Mouse (Mus musculus) liver, embryonic 11.5 days (tissue): ENCODE data around the gene Ppp1r35. TPM values are rescaled to one million over a fixed set of nuclear protein-coding genes. Genes with fewer than 3 reads are reported as not detected.

Experiments
- ATAC-seq: fragments of 200-750 bp; cut with Nextera tagmentation; replicated peaks from 2 replicates; pipeline ENCODE4 v1.8.0; 2017; ENCODE audit warnings: moderate number of reproducible peaks, mild to moderate bottlenecking, moderate TSS enrichment, moderate library complexity; ENCODE audit not compliant: low FRiP score
- DNase-seq: peaks from one replicate; pipeline ENCODE4 v3.0.0-alpha.2; 2017; ENCODE audit warnings: low spot score
- H3K27ac ChIP-seq: fragments of 300-500 bp; sonication (generic); 2 replicates; pipeline ENCODE4 v1.5.1; 2014; ENCODE audit warnings: mild to moderate bottlenecking, low read depth, low read length, control low read depth
- H3K27me3 ChIP-seq: fragments of 300-500 bp; sonication (generic); replicated peaks from 2 replicates; pipeline ENCODE4 v1.6.1; 2014; ENCODE audit warnings: low read length, mixed read lengths; ENCODE audit not compliant: control insufficient read depth, insufficient read depth
- H3K36me3 ChIP-seq: fragments of 300-500 bp; sonication (generic); 2 replicates; pipeline ENCODE4 v1.6.1; 2014; ENCODE audit warnings: mild to moderate bottlenecking, low read length, moderate library complexity, mixed read lengths; ENCODE audit not compliant: control insufficient read depth, insufficient read depth
- H3K4me1 ChIP-seq: fragments of 300-500 bp; sonication (generic); replicated peaks from 2 replicates; pipeline ENCODE4 v1.6.1; 2014; ENCODE audit warnings: low read length, mixed read lengths; ENCODE audit not compliant: control insufficient read depth, insufficient read depth
- H3K4me2 ChIP-seq: fragments of 300-500 bp; sonication (generic); 2 replicates; pipeline ENCODE4 v1.6.1; 2014; ENCODE audit warnings: mild to moderate bottlenecking, control low read depth, moderate library complexity
- H3K4me3 ChIP-seq: fragments of 300-500 bp; sonication (generic); 2 replicates; pipeline ENCODE4 v1.5.1; 2014; ENCODE audit warnings: low read depth, low read length, control low read depth
- H3K9ac ChIP-seq: fragments of 300-500 bp; sonication (generic); 2 replicates; pipeline ENCODE4 v1.6.1; 2014; ENCODE audit warnings: low read depth, low read length, control low read depth
- H3K9me3 ChIP-seq: fragments of 300-500 bp; sonication (generic); 2 replicates; pipeline ENCODE4 v1.6.1; 2016; ENCODE audit warnings: low read length, inconsistent platforms, mixed read lengths; ENCODE audit not compliant: control insufficient read depth
- WGBS: fragments of 180-500 bp; shearing (Covaris S2); extraction: QIAGEN DNeasy Blood & Tissue Kit; methylation state at CpG from one replicate; pipeline ENCODE4 v1.1.7; 2014; 5-methylcytosine and 5-hydroxymethylcytosine counted together
- polyA plus RNA-seq: library from polyadenylated mRNA; unstranded; fragments of >200 nt; fragmentation: Nextera tagmentation; extraction: Ambion mirVana; gene quantifications from 2 replicates; pipeline ENCODE4 v1.2.1, GENCODE M21; 2014

Gene Ppp1r35
- polyA plus RNA-seq, 1 experiment from 2014 or later: 55.0 TPM

DNA sequence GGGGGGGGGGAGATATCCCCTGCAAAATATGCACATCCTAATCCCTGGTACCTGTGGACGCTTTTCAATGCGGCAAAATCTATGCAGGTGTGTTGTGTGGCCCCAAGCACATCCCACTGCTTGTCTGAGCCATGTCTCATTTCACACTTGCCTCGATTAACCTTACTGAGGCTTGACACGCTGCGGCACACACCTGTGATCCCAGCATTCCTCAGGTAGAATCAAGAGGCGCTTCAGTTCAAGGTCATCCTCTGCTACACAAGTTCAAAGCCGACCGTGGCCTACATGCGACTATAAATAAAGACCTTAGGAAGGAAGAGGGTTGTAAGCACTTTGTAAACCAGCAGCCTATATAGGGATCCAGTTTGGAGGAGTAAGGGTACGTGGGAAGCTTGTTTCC lies 36.6 kb upstream of the Ppp1r35 start:
- 61% methylated on average over 10 of the region's 10 CpGs for WGBS
- H3K4me3 ChIP-seq: peak overlapping the region; percentile 71
- ATAC-seq (no peak), DNase-seq (no peak)
- H3K9me3 ChIP-seq: no peaks in the 10 kb centered on the region
- no peaks in the 10 kb centered on the region for H3K27me3 ChIP-seq
- no peaks in the 10 kb centered on the region for H3K36me3 ChIP-seq
- peak overlapping the region; percentile 97 for H3K4me2 ChIP-seq
- peak overlapping the region; percentile 80; the same call in 1 of the 2 replicates for H3K9ac ChIP-seq
- peaks cover 25% of the 10 kb centered on the region for H3K4me1 ChIP-seq
- H3K27ac ChIP-seq: 0 out of 2 replicates have a peak overlapping the region, but pooled peaks have one; percentile 29

GRCm38 (mm10) chr5:137742836-137743235 lies 35.8 kb upstream of the Ppp1r35 start:
- Histone ChIP-seq H3K36me3 (no peaks in the 10 kb centered on the region), H3K4me2 (no peak overlapping the region), H3K27ac (no peak overlapping the region), H3K9me3 (no peaks in the 10 kb centered on the region), H3K27me3 (no peaks in the 10 kb centered on the region), H3K4me1 (peaks cover 29% of the 10 kb centered on the region), H3K4me3 (no peak overlapping the region), H3K9ac (no peak overlapping the region)
- WGBS: 87% methylated on average over 6 of the region's 6 CpGs
- DNase-seq (no peak), ATAC-seq (no peak)

DNA sequence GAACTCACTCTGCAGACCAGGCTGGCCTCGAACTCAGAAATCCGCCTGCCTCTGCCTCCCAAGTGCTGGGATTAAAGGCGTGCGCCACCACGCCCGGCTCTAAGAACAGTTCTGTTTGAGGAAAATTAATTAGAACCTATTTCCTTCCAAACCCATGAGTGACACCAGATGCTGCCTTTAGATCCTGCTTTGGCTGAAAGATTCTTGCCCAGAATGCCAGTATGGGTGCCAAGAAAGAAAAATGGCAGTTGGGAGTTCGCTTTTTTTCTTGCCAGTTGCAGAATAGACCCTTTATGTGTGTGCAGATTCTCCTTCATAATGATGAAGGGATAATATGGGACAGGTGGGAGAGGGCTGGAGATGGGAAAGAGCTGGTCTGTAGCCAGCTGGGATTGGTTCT lies 34.5 kb upstream of the Ppp1r35 start:
- WGBS: 93% methylated on average over 6 of the region's 7 CpGs
- Histone ChIP-seq H3K9me3 (no peaks in the 10 kb centered on the region), H3K27me3 (no peaks in the 10 kb centered on the region), H3K4me2 (no peak overlapping the region), H3K9ac (no peak overlapping the region), H3K4me1 (peaks cover 42% of the 10 kb centered on the region), H3K27ac (no peak overlapping the region), H3K36me3 (no peaks in the 10 kb centered on the region; the same call in 1 of the 2 replicates), H3K4me3 (no peak overlapping the region)
- no peak for ATAC-seq
- DNase-seq: no peak

DNA sequence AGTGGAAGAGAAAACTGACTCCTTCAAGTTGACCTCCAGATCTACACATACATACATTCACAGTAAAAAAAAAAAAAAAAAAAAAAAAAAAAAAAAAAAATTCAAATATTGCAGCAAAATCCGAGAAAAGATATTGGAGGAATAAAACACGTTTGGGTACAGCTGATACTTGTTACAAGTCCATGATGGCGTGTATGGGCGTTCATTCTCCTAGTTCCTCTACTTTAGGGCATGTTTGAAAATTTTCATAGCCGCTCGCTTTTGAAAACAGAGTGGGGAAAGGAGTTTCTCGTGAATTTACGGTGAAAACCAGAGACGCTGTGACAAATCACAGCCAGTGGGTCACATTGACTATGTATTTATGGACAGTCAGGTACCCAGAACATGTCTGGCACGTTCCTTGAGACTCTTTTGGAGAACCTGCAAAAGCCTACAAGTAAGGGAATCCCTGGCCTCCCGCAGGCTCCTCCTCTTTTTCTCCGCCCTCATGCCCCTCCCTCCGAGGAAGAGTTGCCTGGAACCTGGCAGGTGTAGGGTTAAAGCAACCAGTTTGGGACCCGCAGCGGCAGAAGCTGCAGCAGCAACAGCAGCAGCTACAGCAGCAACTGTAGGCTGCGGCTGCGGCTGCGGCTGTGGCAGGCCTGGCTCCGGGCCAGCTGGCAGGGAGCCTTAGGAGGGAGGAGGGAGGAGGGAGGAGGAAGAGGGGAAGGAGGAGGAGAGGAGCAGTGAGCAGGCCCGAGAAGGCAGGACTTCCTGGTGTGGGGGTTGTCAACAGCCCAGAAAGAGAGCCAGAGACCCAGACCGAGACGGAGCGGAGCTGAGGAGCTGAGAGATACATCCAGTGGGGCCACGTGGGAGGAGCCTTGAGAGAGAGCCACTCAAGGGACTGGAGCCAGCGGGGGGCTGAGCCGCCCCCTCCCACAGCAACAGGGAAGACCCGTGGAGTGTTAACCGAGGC lies 33.2 kb upstream of the Ppp1r35 start, which contains the start of gene Tsc22d4:
TSS of gene Tsc22d4 (plus strand) at position 517 of the 958 bp plus-strand sequence.
- H3K4me1 ChIP-seq: peaks cover 37% of the 10 kb centered on the region
- H3K4me3 ChIP-seq: peak within 1 kb of the TSS; percentile 92
- peak within 1 kb of the TSS; percentile 97 for H3K27ac ChIP-seq
- peak within 1 kb of the TSS; percentile 95 for H3K9ac ChIP-seq
- no peaks in the 10 kb centered on the region for H3K9me3 ChIP-seq
- H3K4me2 ChIP-seq: peak within 1 kb of the TSS; percentile 100
- no peaks in the 10 kb centered on the region for H3K27me3 ChIP-seq
- 5% methylated on average over 28 of the region's 28 CpGs for WGBS
- no peaks in the 10 kb centered on the region; the same call in 1 of the 2 replicates for H3K36me3 ChIP-seq
- ATAC-seq: peak; percentile 79
- peak; percentile 91 for DNase-seq

- DNase-seq (peak; percentile 84), ATAC-seq (peak; percentile 70)
- peak overlapping the region; percentile 92 for H3K4me3 ChIP-seq
- H3K9ac ChIP-seq: peak overlapping the region; percentile 95
- under 1% methylated on average over 20 of the region's 20 CpGs for WGBS
- H3K27ac ChIP-seq: peak overlapping the region; percentile 97
- peaks cover 36% of the 10 kb centered on the region for H3K4me1 ChIP-seq
- peaks cover 4% of the 10 kb centered on the region for H3K36me3 ChIP-seq
- H3K4me2 ChIP-seq: peak overlapping the region; percentile 100
- no peaks in the 10 kb centered on the region for H3K9me3 ChIP-seq
- H3K27me3 ChIP-seq: no peaks in the 10 kb centered on the region
Measured at GRCm38 (mm10) chr5:137746282-137746850, 32.3 kb upstream of the Ppp1r35 start.

DNA sequence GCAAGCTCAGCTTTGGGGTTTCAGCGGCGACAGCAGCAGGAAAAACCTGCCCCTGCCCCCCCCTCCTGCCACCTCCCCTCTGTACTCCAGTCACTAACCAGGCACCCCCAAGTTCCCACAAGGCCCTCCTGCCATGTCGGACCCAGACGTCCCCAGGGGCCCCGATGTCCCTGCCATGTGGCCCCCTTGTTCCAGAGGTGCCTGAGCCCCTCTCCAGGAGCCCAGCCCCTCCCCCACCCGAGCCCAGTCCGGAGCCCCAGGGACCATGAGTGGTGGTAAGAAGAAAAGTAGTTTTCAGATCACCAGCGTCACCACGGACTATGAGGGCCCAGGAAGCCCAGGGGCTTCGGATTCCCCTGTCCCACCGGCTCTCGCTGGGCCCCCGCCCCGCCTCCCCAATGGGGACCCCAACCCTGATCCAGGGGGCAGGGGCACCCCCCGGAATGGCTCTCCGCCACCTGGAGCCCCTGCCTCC lies 31.8 kb upstream of the Ppp1r35 start:
- H3K36me3 ChIP-seq: peaks cover 10% of the 10 kb centered on the region
- H3K4me2 ChIP-seq: peak overlapping the region; percentile 100
- peak overlapping the region; percentile 95 for H3K9ac ChIP-seq
- H3K4me3 ChIP-seq: peak overlapping the region; percentile 92
- H3K27ac ChIP-seq: peak overlapping the region; percentile 97
- ATAC-seq: 0 out of 2 replicates have a peak, but pooled peaks have one; percentile 3
- H3K27me3 ChIP-seq: no peaks in the 10 kb centered on the region
- 1% methylated on average over 16 of the region's 16 CpGs for WGBS
- no peaks in the 10 kb centered on the region for H3K9me3 ChIP-seq
- H3K4me1 ChIP-seq: peaks cover 32% of the 10 kb centered on the region
- DNase-seq: peak; percentile 62

- ATAC-seq (peak; percentile 35; the same call in 1 of the 2 replicates), DNase-seq (peak; percentile 65)
- 4% methylated on average over 26 of the region's 26 CpGs for WGBS
- H3K9me3 ChIP-seq: no peaks in the 10 kb centered on the region
- H3K36me3 ChIP-seq: peaks cover 15% of the 10 kb centered on the region
- H3K27ac ChIP-seq: peak overlapping the region; percentile 97
- H3K27me3 ChIP-seq: no peaks in the 10 kb centered on the region
- H3K4me1 ChIP-seq: peaks cover 30% of the 10 kb centered on the region
- H3K4me3 ChIP-seq: peak overlapping the region; percentile 92
- H3K9ac ChIP-seq: peak overlapping the region; percentile 95
- peak overlapping the region; percentile 100 for H3K4me2 ChIP-seq
Measured at GRCm38 (mm10) chr5:137747326-137747961, 31.2 kb upstream of the Ppp1r35 start.

DNA sequence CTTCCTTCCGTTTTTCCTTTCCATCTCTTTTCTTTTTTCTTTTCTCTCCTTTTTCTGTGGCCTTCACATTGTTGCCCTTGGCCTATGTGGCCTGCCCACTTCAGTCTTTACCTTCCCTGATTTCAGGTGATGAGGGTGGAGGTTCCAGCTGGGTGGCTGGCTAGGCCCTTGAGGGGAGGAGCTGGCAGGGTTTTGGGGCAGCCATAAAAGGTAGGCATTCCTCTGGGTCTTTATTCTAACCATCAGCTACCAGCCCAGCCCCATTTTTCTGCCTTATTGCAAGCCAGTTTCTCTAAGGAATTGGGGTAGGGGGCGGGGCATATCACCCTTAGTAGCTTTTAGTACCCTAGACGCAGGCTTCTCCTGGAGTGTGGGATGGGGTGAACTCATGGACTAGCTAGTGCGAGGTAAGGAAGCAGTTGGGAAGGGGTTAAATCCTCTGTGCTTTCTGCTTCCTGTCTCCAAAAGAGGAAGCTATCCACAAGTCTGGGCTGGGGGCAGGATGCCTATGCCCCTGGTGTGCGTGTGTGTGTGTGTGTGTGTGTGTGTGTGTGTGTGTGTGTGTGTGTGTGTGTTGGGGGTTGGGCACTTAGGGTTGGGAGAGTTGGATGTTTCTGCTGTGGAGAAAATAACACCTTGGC lies 30.4 kb upstream of the Ppp1r35 start:
- peak overlapping the region; percentile 92 for H3K4me3 ChIP-seq
- no peaks in the 10 kb centered on the region for H3K9me3 ChIP-seq

More for the DNA sequence above, 30.4 kb upstream of the Ppp1r35 start:
- Histone ChIP-seq H3K27ac (peak overlapping the region; percentile 97), H3K4me1 (peaks cover 30% of the 10 kb centered on the region), H3K9ac (peak overlapping the region; percentile 21), H3K36me3 (peaks cover 19% of the 10 kb centered on the region), H3K27me3 (no peaks in the 10 kb centered on the region), H3K4me2 (peak overlapping the region; percentile 100)
- 24% methylated on average over 5 of the region's 5 CpGs for WGBS
- no peak for DNase-seq
- ATAC-seq: no peak
